Mouse (Mus musculus) left cerebral cortex, adult 2 months (tissue): ENCODE results near the gene Adk. TPM values are rescaled to one million over a fixed set of nuclear protein-coding genes. Genes with fewer than 3 reads are reported as not detected.

Source experiments
- DNase-seq, 2 experiments: peaks; one replicate each; pipeline ENCODE4 v3.0.0; 2021 to 2022; ENCODE audit warnings: low spot score in 2 of 2, mixed read lengths in 1 of 2; ENCODE audit errors: extremely low spot score in 1 of 2
- H3K27ac ChIP-seq: fragments of 200-600 bp; 2 replicates; pipeline ENCODE4 v1.8.1; 2022
- H3K4me3 ChIP-seq: fragments of 200-600 bp; 2 replicates; pipeline ENCODE4 v1.8.1; 2022
- CTCF ChIP-seq: fragments of 200-600 bp; IDR thresholded peaks from 2 replicates; pipeline ENCODE4 v1.8.1; 2022; ENCODE audit warnings: antibody characterized with exemption, mild to moderate bottlenecking, moderate library complexity
- intact Hi-C: fragments of 180-260 bp; cut with DNase I; formaldehyde crosslinking; loops from one replicate; pipeline ENCODE4 v1.15.1; 2025
- long read RNA-seq, 2 experiments: library from polyadenylated mRNA; stranded (forward); transcript quantifications; one replicate each; pipeline ENCODE4 v2.0.0; 2021; ENCODE audit warnings: borderline mapping rate in 2 of 2
- total RNA-seq, 2 experiments: library from RNA; stranded (reverse); gene quantifications; 2 replicates each; pipeline ENCODE4 v1.2.3; 2021

The Adk gene
- total RNA-seq, result 10 to 100 TPM; 59.5 to 69.6 TPM
- long read RNA-seq, experiment 1, transcript Adk-207 (11 exons, 1,818 nt), result major isoform, 60 of 94 reads
- long read RNA-seq, experiment 1, transcript Adk-201 (11 exons, 1,782 nt), result minor isoform, 27 of 94 reads
- long read RNA-seq, experiment 1, partial matches to known transcripts, result 1 of 94 reads
- long read RNA-seq, experiment 1, other reads (novel, unspliced or antisense), result 5 of 94 reads
- long read RNA-seq, experiment 2, transcript Adk-207 (11 exons, 1,818 nt), result major isoform, 40 of 55 reads
- long read RNA-seq, experiment 2, transcript Adk-201 (11 exons, 1,782 nt), result minor isoform, 11 of 55 reads
- long read RNA-seq, experiment 2, partial matches to known transcripts, result 0 of 55 reads
- long read RNA-seq, experiment 2, other reads (novel, unspliced or antisense), result 4 of 55 reads

DNA sequence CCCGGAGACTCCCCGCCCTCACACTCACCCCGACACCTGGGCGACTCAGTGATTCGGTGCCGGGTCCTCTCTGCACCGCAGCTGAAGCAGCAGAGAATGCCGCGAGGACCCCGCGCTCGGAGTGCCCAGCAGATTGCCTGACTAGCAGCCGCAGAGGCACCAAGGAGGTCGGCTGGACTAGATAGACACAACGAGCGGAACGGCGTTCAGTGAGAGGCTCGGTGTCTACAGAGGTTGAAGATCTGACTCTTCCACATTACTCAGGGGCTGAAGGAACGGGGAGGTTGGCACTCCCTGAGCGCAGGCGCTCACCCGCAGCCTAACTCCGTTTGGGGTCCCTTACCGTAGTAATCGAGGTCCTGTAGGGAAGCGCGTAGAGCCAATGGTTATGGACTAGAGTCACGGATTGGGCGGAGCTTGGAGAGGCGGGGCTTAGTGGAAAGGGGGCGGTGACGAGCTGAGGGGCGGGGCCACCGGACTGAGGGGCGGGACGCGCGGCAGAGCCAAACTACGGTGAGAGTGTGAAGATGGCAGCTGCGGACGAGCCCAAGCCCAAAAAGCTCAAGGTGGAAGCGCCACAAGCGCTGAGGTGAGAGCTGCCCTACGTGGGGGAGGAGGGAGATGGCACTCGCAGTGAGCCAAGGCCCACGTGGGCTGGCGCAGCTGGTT, at the start of gene Adk, which contains the start of gene Ap3m1:
TSS of gene Adk (plus strand) at position 463 of the 669 bp plus-strand sequence.
TSS of gene Ap3m1 (minus strand) at position 397 of the 669 bp plus-strand sequence.
- Histone ChIP-seq H3K27ac (peak within 1 kb of the TSS; percentile 97), H3K4me3 (peak within 1 kb of the TSS; percentile 99)
- intact Hi-C loops, result loop anchor here (2.0 to 5.0 kb wide), 3 partner anchors 25 to 690 kb away; no protein-coding TSS in a partner anchor
- no peak for TF ChIP-seq CTCF
- DNase-seq, result peak; percentile 90 to 91

GRCm38 (mm10) chr14:21013800-21014334, 38.5 kb upstream of the Adk start:
- Histone ChIP-seq H3K27ac (no peak overlapping the region), H3K4me3 (no peak overlapping the region)
- intact Hi-C loops, result no loop called here
- no peak for TF ChIP-seq CTCF
- no peak for DNase-seq

GRCm38 (mm10) chr14:21017871-21018270, 34.5 kb upstream of the Adk start:
- no peak for TF ChIP-seq CTCF
- Histone ChIP-seq H3K27ac (no peak overlapping the region), H3K4me3 (no peak overlapping the region)
- no peak for DNase-seq
- intact Hi-C loops, result loop anchor here (1.0 to 5.0 kb wide), 2 partner anchors 214 to 271 kb away; no protein-coding TSS in a partner anchor

DNA sequence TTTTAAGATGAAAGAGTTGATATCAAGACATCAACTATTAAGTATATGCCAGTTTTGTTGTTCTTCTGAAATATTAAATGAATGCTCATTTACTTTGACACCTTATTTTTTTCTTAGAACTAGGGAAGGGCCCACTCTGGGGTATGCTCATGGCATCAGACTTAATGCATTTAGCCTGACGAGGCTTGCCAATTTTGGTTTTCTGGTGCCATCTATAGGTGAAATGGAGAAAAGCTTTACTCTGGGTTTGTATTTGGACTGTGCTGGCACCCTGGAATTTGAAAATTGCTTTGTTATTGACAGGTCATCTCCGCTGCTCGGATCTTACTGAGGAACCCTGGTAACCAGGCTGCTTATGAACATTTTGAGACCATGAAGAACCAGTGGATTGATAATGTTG, 33.4 kb upstream of the Adk start:
- no peak for DNase-seq
- Histone ChIP-seq H3K27ac (peak overlapping the region; percentile 67), H3K4me3 (no peak overlapping the region)
- peak; percentile 77 for TF ChIP-seq CTCF
- intact Hi-C loops, result loop anchor here (1.0 to 5.0 kb wide), 2 partner anchors 215 to 272 kb away; no protein-coding TSS in a partner anchor

DNA sequence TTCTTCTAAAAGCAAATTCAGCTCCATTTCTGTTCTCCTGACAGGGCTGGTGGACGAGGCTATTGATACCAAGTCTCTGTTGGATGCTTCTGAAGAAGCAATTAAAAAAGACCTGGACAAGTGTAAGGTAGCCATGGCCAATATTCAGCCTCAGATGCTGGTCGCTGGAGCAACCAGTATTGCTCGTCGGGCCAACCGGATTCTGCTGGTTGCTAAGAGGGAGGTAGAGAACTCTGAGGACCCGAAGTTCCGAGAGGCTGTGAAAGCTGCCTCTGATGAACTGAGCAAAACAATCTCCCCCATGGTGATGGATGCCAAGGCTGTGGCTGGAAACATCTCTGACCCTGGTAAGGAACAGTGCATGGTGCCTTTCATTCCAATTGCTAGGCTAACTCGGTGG, 31.9 kb upstream of the Adk start:
- DNase-seq, result peak in 1 of 2 experiments; percentile 44

GRCm38 (mm10) chr14:21027542-21027941, 24.8 kb upstream of the Adk start:
- Histone ChIP-seq H3K4me3 (no peak overlapping the region), H3K27ac (no peak overlapping the region)
- DNase-seq, result no peak
- no peak for TF ChIP-seq CTCF
- intact Hi-C loops, result no loop called here

More for the DNA sequence above, 31.9 kb upstream of the Adk start:
- Histone ChIP-seq H3K27ac (no peak overlapping the region), H3K4me3 (no peak overlapping the region)
- no peak for TF ChIP-seq CTCF
- intact Hi-C loops, result no loop called here

- intact Hi-C loops, result no loop called here
- Histone ChIP-seq H3K4me3 (peak overlapping the region; percentile 23; the same call in 1 of the 2 replicates), H3K27ac (peak overlapping the region; percentile 72)
- TF ChIP-seq CTCF, result no peak
- peak in 1 of 2 experiments; percentile 36 for DNase-seq
Observed at GRCm38 (mm10) chr14:21029025-21029659, 23.2 kb upstream of the Adk start.

GRCm38 (mm10) chr14:21031783-21032511, 20.4 kb upstream of the Adk start:
- intact Hi-C loops, result no loop called here
- H3K27ac ChIP-seq, result peak overlapping the region; percentile 72
- H3K4me3 ChIP-seq, result no peak overlapping the region
- DNase-seq, result no peak
- TF ChIP-seq CTCF, result no peak

DNA sequence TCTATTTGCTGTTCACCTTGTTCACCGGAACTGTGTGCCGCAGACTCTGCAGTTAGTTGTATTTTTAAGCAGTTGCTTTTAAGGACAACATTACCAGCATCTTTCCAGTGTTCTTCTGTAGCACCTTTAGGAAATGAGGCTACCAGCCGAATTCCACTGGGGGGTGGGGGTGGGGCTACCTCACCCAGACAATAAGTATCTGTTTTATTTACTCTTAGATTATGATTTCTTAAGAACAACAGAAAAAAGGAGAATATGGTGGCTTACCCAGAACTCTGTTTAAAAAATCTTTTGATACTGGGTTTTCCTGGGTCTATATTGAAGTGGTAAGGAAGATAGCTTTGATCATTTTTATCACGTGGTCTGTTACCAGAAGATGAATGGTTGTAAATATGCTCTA, 18.1 kb upstream of the Adk start:
- DNase-seq, result no peak
- no peak overlapping the region for H3K4me3 ChIP-seq
- H3K27ac ChIP-seq, result no peak overlapping the region; the same call in 1 of the 2 replicates
- intact Hi-C loops, result no loop called here
- TF ChIP-seq CTCF, result no peak

- intact Hi-C loops, result no loop called here
- no peak overlapping the region; the same call in 1 of the 2 replicates for H3K27ac ChIP-seq
- no peak overlapping the region for H3K4me3 ChIP-seq
- no peak for DNase-seq
- TF ChIP-seq CTCF, result no peak
Observed at GRCm38 (mm10) chr14:21034791-21035190, 17.6 kb upstream of the Adk start.

- intact Hi-C loops, result no loop called here
- H3K27ac ChIP-seq, result no peak overlapping the region; the same call in 1 of the 2 replicates
- H3K4me3 ChIP-seq, result no peak overlapping the region
- no peak for TF ChIP-seq CTCF
- DNase-seq, result no peak
Observed at GRCm38 (mm10) chr14:21039077-21039476, 13.3 kb upstream of the Adk start.
